Mouse (Mus musculus): ENCODE measurements around the gene Stam. TPM values are rescaled to one million over a fixed set of nuclear protein-coding genes. Genes with fewer than 3 reads are reported as not detected.
"Not testable (repeated sequence)": the region's sequence is repeated elsewhere in the genome, so short reads cannot be mapped to it uniquely, and the experiment has no call there.

Stam gene
- total RNA-seq, 2 experiments from 2014 or later: 108 to 110 TPM

DNA sequence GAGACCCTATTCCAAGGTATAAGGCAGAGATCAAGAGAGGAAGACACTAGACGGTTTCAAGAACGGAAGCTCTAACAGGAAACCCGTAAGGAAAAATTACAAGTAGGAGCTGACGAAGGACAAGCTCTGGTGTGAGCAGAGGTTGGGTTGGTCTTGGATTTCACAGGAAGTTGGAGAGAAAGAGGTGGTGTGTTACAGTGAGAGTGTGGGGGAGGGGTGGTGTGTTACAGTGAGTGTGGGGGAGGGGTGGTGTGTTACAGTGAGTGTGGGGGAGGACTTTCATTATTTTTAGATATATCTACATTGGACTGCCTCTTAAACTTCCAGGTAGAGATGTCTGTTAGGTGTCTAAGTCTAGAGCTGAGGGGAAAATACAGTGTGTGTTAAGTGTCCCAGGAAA is 116.8 kb downstream of the Stam start:
- no peak for DNase-seq (ENCODE audit: low spot score in 2 of 2)

GRCm38 (mm10) chr2:14191601-14192000 is 117.7 kb downstream of the Stam start:
- DNase-seq (ENCODE audit: low spot score in 2 of 2): no peak

- DNase-seq (ENCODE audit: low spot score in 2 of 2): no peak
These were observed 118.1 kb downstream of the Stam start for GRCm38 (mm10) chr2:14192046-14192445.

DNA sequence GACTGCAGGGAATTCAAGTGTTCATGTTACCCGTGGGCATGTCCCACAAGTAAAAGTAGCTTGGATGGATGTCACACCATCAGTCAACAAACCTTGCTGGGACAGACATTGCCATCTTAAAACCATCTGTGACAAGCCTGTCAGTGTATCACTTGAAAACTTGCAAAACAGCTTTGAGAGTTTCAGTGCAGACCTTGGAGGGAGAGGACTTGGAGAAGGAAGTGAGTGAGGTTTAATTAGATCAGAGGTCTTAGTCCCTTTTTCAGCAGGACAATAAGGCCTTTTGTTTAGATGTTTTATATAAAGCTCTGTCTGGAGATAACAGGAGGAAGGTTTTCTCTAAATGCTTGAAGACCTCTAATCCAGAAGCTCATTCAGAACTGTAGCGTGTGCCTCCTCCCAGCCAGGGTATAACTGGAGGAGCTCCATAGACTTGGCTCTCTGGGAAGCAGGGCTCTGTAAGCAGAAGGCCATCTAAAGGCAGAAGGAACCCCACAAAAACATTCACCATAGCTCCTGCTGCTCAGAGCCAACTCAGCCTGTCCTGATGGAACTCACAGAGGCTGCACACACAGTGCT is 124.5 kb downstream of the Stam start:
- not testable (repeated sequence) for DNase-seq (ENCODE audit: low spot score in 2 of 2)

Other genes with a start within 250 kb of the Stam start
- gene Hacd1, start 18.0 kb upstream of the Stam start, total RNA-seq (2021): 10 to 100 TPM; 33.2 to 36.2 TPM
- under 1 TPM; 0.09 to 0.20 TPM for gene Tmem236, start 100.4 kb downstream of the Stam start, total RNA-seq (2021)
- gene Mrc1, start 155.3 kb downstream of the Stam start, total RNA-seq (2021): 1 to 10 TPM; 7.1 to 7.5 TPM

All from layer of hippocampus, postnatal 10 days (tissue).